Mouse (Mus musculus) testis, adult 2 months (tissue): ENCODE data around the gene Rbms2.
"Not testable (repeated sequence)": the region's sequence is repeated elsewhere in the genome, so short reads cannot be mapped to it uniquely, and the experiment has no call there.

Source experiments
- CTCF ChIP-seq: fragments of 200-500 bp; IDR thresholded peaks from 2 replicates; pipeline ENCODE4 v1.5.1; 2012; ENCODE audit warnings: low read depth, mild to moderate bottlenecking, inconsistent platforms, low read length, moderate library complexity; ENCODE audit not compliant: control insufficient read depth, insufficient read depth, insufficient replicate concordance
- POLR2A ChIP-seq: fragments of 200-500 bp; IDR thresholded peaks from 2 replicates; pipeline ENCODE4 v1.6.1; 2012; ENCODE audit warnings: low read depth, mild to moderate bottlenecking, inconsistent platforms, low read length, moderate library complexity; ENCODE audit not compliant: control insufficient read depth

- not testable (repeated sequence) for TF ChIP-seq CTCF, POLR2A
These were observed 14.4 kb downstream of the Rbms2 start for GRCm38 (mm10) chr10:128165726-128166125.
